Mouse (Mus musculus): ENCODE results near the gene St6galnac6.

GRCm38 (mm10) chr2:32641810-32642209, 42.3 kb downstream of the St6galnac6 start:
- TF ChIP-seq CTCF (IDR thresholded peaks at IDR 0.05; ENCODE audit: control insufficient read depth, insufficient read depth, insufficient replicate concordance, low read depth, low read length) (no peak), POLR2A (IDR thresholded peaks at IDR 0.05; ENCODE audit: control insufficient read depth, low read depth, low read length) (no peak)

All from testis, adult 2 months (tissue).